Mouse (Mus musculus) cortical plate, adult 2 months (tissue): ENCODE results near the gene Olfr944.

ENCODE experiments used
- CTCF ChIP-seq: fragments of 200-500 bp; IDR thresholded peaks from 2 replicates; pipeline ENCODE4 v1.5.1; 2011; ENCODE audit warnings: mild to moderate bottlenecking, control low read depth, low read length; ENCODE audit not compliant: insufficient read depth; ENCODE audit errors: extremely low read depth
- POLR2A ChIP-seq: fragments of 200-500 bp; IDR thresholded peaks from 2 replicates; pipeline ENCODE4 v1.6.1; 2011; ENCODE audit warnings: mild to moderate bottlenecking, low read length, control low read depth; ENCODE audit not compliant: insufficient read depth; ENCODE audit errors: extremely low read depth

DNA sequence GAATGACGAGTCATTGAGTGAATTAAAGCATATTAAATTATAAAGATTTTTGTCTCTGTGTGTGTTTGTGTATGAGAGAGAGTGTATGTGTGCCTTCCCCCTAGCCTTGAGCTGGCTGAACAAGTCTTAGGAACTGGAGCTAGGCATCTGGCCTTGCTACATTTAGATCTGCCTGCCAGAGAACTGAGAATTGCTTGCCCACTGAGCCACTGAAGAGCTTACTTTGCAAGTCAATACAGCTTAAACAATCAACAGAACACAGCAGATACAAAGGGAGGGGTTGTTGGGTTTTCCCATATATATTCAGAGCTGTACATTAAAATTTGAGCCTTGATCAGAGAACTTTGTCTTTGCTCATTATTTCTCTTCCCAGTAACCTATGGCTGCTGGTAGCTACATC lies 49.3 kb upstream of the Olfr944 start:
- TF ChIP-seq POLR2A (no peak), CTCF (no peak)
